Mouse (Mus musculus) cerebellum, postnatal 36 days (tissue): ENCODE measurements at regions not wholly inside any gene's neighbourhood (a gene's known extent, or its start where the extent isn't known, plus 50 kb on each side); places are given as distances from the start of the nearest gene placed in this dataset.
A peak's percentile ranks its signal among the peaks of the same experiment; 100 is the strongest.

ENCODE experiments used
- DNase-seq, 2 experiments: peaks; one replicate each; pipeline ENCODE4 v3.0.0; 2021 to 2022; ENCODE audit warnings: mixed read lengths in 2 of 2

- no peak for DNase-seq
Observed at GRCm38 (mm10) chr16:71963579-71963978, 344.5 kb upstream of the Robo1 start.

GRCm38 (mm10) chr16:71973811-71974210 is 334.3 kb upstream of the Robo1 start:
- DNase-seq: no peak

GRCm38 (mm10) chr16:71997634-71998278 is 310.4 kb upstream of the Robo1 start:
- DNase-seq: no peak

- no peak for DNase-seq
Observed at GRCm38 (mm10) chr16:72027404-72028215, 280.5 kb upstream of the Robo1 start.

GRCm38 (mm10) chr16:72028216-72028610 is 279.9 kb upstream of the Robo1 start:
- no peak for DNase-seq

GRCm38 (mm10) chr16:72028798-72029197 is 279.3 kb upstream of the Robo1 start:
- peak in 1 of 2 experiments; percentile 7 for DNase-seq

- no peak for DNase-seq
Observed at GRCm38 (mm10) chr16:72029273-72029672, 278.8 kb upstream of the Robo1 start.

- no peak for DNase-seq
Observed at GRCm38 (mm10) chr16:72068254-72068653, 239.9 kb upstream of the Robo1 start.

GRCm38 (mm10) chr16:72069581-72069980 is 238.5 kb upstream of the Robo1 start:
- DNase-seq: no peak

GRCm38 (mm10) chr16:72071756-72072471 is 236.2 kb upstream of the Robo1 start:
- DNase-seq: no peak

- DNase-seq: no peak
Observed at GRCm38 (mm10) chr16:72085181-72085580, 222.9 kb upstream of the Robo1 start.

- no peak for DNase-seq
Observed at GRCm38 (mm10) chr16:72088053-72088452, 220.1 kb upstream of the Robo1 start.

GRCm38 (mm10) chr16:72088916-72089315 is 219.2 kb upstream of the Robo1 start:
- DNase-seq: no peak
